Mouse (Mus musculus) bone marrow, adult 2 months (tissue): Measurements from ENCODE around the gene 1700001C19Rik. TPM values are rescaled to one million over a fixed set of nuclear protein-coding genes. Genes with fewer than 3 reads are reported as not detected.

ENCODE experiments used
- H3K27ac ChIP-seq: fragments of 200-500 bp; 2 replicates; pipeline ENCODE4 v1.5.1; 2012; ENCODE audit warnings: low read depth, mild to moderate bottlenecking, control low read depth, inconsistent platforms, low read length; ENCODE audit not compliant: control insufficient read depth, poor library complexity, insufficient read depth
- H3K4me1 ChIP-seq: fragments of 200-500 bp; 2 replicates; pipeline ENCODE4 v1.6.1; 2011; ENCODE audit warnings: low read length; ENCODE audit not compliant: control insufficient read depth, insufficient read depth
- H3K4me3 ChIP-seq: fragments of 200-500 bp; replicated peaks from 2 replicates; pipeline ENCODE3; 2011; ENCODE audit warnings: mild to moderate bottlenecking, low read depth, low read length, control low read depth; ENCODE audit not compliant: control insufficient read depth
- CTCF ChIP-seq: fragments of 200-500 bp; IDR thresholded peaks from 2 replicates; pipeline ENCODE4 v1.5.1; 2011; ENCODE audit warnings: low read length, control low read depth; ENCODE audit not compliant: control insufficient read depth, insufficient read depth
- POLR2A ChIP-seq: fragments of 200-500 bp; IDR thresholded peaks from 2 replicates; pipeline ENCODE4 v1.6.1; 2011; ENCODE audit warnings: low read depth, mild to moderate bottlenecking, control low read depth, low read length, borderline replicate concordance; ENCODE audit not compliant: control insufficient read depth
- WGBS: fragments of 180-500 bp; shearing (Covaris S2); methylation state at CpG from one replicate; pipeline ENCODE4 v1.1.7; 2018; 5-methylcytosine and 5-hydroxymethylcytosine counted together
- polyA plus RNA-seq: library from polyadenylated mRNA; stranded (reverse); fragments of >200 nt; gene quantifications from 2 replicates; pipeline ENCODE4 v1.2.4, GENCODE M21; 2011; ENCODE audit warnings: low replicate concordance; ENCODE audit not compliant: missing spikeins, insufficient read depth, insufficient read length

The 1700001C19Rik gene
- polyA plus RNA-seq, 1 experiment: 1.4 TPM

GRCm38 (mm10) chr17:47408558-47408898 lies 28.6 kb downstream of the 1700001C19Rik start:
- H3K27ac ChIP-seq: no peak overlapping the region
- no peak for TF ChIP-seq POLR2A
- TF ChIP-seq CTCF: peak; percentile 73
- no peak overlapping the region for H3K4me3 ChIP-seq
- H3K4me1 ChIP-seq: no peaks in the 10 kb centered on the region
- 12% methylated on average over 8 of the region's 8 CpGs for WGBS

- no peak overlapping the region for H3K4me3 ChIP-seq
- no peak for TF ChIP-seq POLR2A
- TF ChIP-seq CTCF: no peak
- H3K4me1 ChIP-seq: no peaks in the 10 kb centered on the region
- H3K27ac ChIP-seq: no peak overlapping the region
- 48% methylated on average over 10 of the region's 10 CpGs for WGBS
These were observed 29.2 kb downstream of the 1700001C19Rik start for GRCm38 (mm10) chr17:47407717-47408557.

GRCm38 (mm10) chr17:47400451-47400850 lies 36.7 kb downstream of the 1700001C19Rik start, which contains the start of gene Guca1a:
Gene Guca1a (minus strand): TSS chr17:47400584.
- Histone ChIP-seq H3K4me3 (no peak within 1 kb of the TSS), H3K27ac (no peak within 1 kb of the TSS), H3K4me1 (no peaks in the 10 kb centered on the region)
- 77% methylated on average over 10 of the region's 10 CpGs for WGBS
- TF ChIP-seq POLR2A: no peak
- TF ChIP-seq CTCF: no peak

GRCm38 (mm10) chr17:47399091-47399490 lies 38.1 kb downstream of the 1700001C19Rik start:
- no peaks in the 10 kb centered on the region; the same call in 1 of the 2 replicates for H3K4me1 ChIP-seq
- no peak overlapping the region for H3K4me3 ChIP-seq
- TF ChIP-seq POLR2A: no peak
- TF ChIP-seq CTCF: no peak
- H3K27ac ChIP-seq: no peak overlapping the region
- 77% methylated on average over 8 of the region's 8 CpGs for WGBS

GRCm38 (mm10) chr17:47395376-47395913 lies 41.7 kb downstream of the 1700001C19Rik start:
- Histone ChIP-seq H3K27ac (no peak overlapping the region), H3K4me3 (peak overlapping the region; percentile 75), H3K4me1 (no peaks in the 10 kb centered on the region; the same call in 1 of the 2 replicates)
- TF ChIP-seq POLR2A: no peak
- no peak for TF ChIP-seq CTCF
- WGBS: 1% methylated on average over 20 of the region's 20 CpGs

- peak overlapping the region; percentile 46 for H3K4me3 ChIP-seq
- no peak overlapping the region for H3K27ac ChIP-seq
- TF ChIP-seq CTCF (no peak), POLR2A (0 out of 2 replicates have a peak, but pooled peaks have one; percentile 15)
- H3K4me1 ChIP-seq: no peaks in the 10 kb centered on the region; the same call in 1 of the 2 replicates
- whole genome bisulfite sequencing: 9% methylated on average over 24 of the region's 24 CpGs
These were observed 42.8 kb downstream of the 1700001C19Rik start for GRCm38 (mm10) chr17:47394223-47394869.

- Histone ChIP-seq H3K4me3 (no peak overlapping the region), H3K27ac (no peak overlapping the region), H3K4me1 (no peaks in the 10 kb centered on the region)
- TF ChIP-seq POLR2A (no peak), CTCF (peak; percentile 81)
- 52% methylated on average over 4 of the region's 4 CpGs for WGBS
These were observed 50.5 kb downstream of the 1700001C19Rik start for GRCm38 (mm10) chr17:47386649-47387048.

- Histone ChIP-seq H3K4me3 (no peak within 1 kb of the TSS), H3K4me1 (no peaks in the 10 kb centered on the region), H3K27ac (no peak within 1 kb of the TSS)
- WGBS: 74% methylated on average over 10 of the region's 10 CpGs
- TF ChIP-seq POLR2A (no peak), CTCF (no peak)
These were observed 52.0 kb downstream of the 1700001C19Rik start, which contains the start of gene Guca1b for GRCm38 (mm10) chr17:47385145-47385544. Gene Guca1b (plus strand): TSS chr17:47385393.
